Mouse (Mus musculus) olfactory bulb, adult 2 months (tissue): ENCODE measurements around the gene Esp8. TPM values are rescaled to one million over a fixed set of nuclear protein-coding genes. Genes with fewer than 3 reads are reported as not detected.
"Not testable (repeated sequence)": the region's sequence is repeated elsewhere in the genome, so short reads cannot be mapped to it uniquely, and the experiment has no call there.

Experiments used
- H3K27ac ChIP-seq: fragments of 200-500 bp; 2 replicates; pipeline ENCODE4 v1.5.1; 2012; ENCODE audit warnings: low read depth, low read length; ENCODE audit not compliant: insufficient read depth
- H3K4me1 ChIP-seq: fragments of 200-500 bp; 2 replicates; pipeline ENCODE4 v1.6.1; 2012; ENCODE audit warnings: low read length; ENCODE audit not compliant: control insufficient read depth, insufficient read depth
- H3K4me3 ChIP-seq: fragments of 200-500 bp; 2 replicates; pipeline ENCODE4 v1.5.1; 2012; ENCODE audit warnings: mild to moderate bottlenecking, low read depth, low read length, moderate library complexity; ENCODE audit not compliant: insufficient read depth
- CTCF ChIP-seq: fragments of 200-500 bp; IDR thresholded peaks from 2 replicates; pipeline ENCODE4 v1.5.1; 2012; ENCODE audit warnings: low read depth, mild to moderate bottlenecking, low read length, moderate library complexity; ENCODE audit not compliant: insufficient read depth
- POLR2A ChIP-seq: fragments of 200-500 bp; IDR thresholded peaks from 2 replicates; pipeline ENCODE4 v1.6.1; 2012; ENCODE audit warnings: mild to moderate bottlenecking, low read depth, low read length, moderate library complexity; ENCODE audit not compliant: insufficient read depth
- WGBS: fragments of 180-500 bp; shearing (Covaris S2); methylation state at CpG from one replicate; pipeline ENCODE4 v1.1.7; 2018; 5-methylcytosine and 5-hydroxymethylcytosine counted together
- polyA plus RNA-seq: library from polyadenylated mRNA; stranded (reverse); fragments of >200 nt; gene quantifications from 2 replicates; pipeline ENCODE4 v1.2.4, GENCODE M21; 2012; ENCODE audit warnings: low replicate concordance; ENCODE audit not compliant: missing spikeins, insufficient read depth, insufficient read length

The Esp8 gene
- polyA plus RNA-seq, result not detected in 2 replicates

DNA sequence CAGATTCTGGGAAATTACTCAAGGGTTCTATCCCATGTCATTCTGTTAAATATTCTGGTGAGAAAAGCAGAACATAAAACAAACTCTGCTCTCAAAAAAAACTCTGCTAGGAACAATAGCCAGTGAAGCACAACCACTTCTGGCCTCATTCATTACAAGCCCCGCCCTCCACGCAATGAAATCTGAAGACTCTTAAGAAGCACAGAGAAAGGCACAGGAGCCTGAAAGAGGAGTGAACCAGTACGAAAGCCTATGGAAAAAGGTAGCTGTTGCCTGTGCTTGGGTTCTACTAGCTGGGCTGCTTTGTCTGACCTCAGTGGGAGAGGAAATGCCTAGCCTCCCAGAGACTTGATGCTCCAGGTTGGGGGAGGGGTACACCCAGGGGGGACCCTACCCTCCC, at the start of gene Esp8:
Gene Esp8 (plus strand): TSS at position 205 of the 400 bp plus-strand sequence.
- Histone ChIP-seq H3K27ac (no peak within 1 kb of the TSS), H3K4me1 (no peaks in the 10 kb centered on the region)

DNA sequence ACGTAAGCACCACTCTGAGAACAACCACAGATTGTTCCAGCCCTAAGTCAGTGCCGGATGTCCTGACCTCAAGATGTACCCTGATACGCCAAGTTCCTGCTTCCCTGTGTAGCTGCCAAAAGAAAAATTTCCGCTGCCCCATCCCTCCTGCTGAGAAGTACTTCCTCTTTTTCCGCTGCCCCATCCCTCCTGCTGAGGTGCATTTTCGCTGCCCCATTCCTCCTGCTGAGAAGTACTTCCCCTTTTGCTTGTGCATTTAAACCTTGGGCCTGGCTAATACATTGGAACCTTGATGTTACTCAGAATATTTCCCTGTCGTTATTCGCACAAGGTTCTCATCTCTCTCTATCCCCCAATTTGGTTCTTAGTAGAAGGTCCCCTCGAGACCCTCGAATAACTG, 36.3 kb upstream of the Esp8 start:
- 70% methylated on average over 10 of the region's 10 CpGs for WGBS
- H3K27ac ChIP-seq, H3K4me3 ChIP-seq, H3K4me1 ChIP-seq: not testable (repeated sequence)

More for the DNA sequence above, at the start of gene Esp8:
- TF ChIP-seq POLR2A (no peak), CTCF (no peak)
- WGBS, result 16% methylated on average over 3 of the region's 3 CpGs
- no peak within 1 kb of the TSS for H3K4me3 ChIP-seq

DNA sequence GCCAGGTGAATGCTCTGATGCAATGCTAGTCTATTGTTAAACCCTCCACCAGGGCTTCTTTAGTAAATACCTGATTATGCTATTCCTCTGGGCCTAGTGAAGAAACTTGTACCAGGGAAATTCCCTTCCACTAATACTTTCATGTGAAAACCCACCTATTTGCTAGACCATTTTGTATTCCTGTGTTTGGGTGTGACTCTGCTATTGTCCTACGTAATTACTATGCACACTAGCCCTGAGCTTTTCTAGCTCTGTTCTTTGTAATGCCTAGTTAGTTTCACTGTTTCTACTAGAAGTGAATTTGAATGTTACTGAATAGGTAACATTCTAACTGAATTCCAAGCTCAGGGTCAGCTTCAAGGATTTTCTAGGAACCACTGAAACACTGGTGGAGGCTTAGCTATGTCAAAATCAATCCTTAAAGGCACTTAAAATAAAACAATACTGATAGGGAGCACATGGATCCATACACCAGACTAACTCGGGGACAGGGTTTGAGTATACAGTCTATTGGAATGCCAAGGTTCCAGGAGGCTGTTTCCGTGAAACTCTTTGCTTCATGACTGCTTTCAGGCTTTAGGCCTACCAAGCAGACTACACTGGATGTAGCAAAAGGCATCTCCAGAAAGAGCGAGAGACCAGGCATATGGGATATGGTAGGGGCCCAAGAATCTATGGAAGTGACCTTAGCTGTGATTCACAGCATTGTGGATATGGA, 24.2 kb upstream of the Esp8 start:
- 87% methylated on average over 4 of the region's 4 CpGs for WGBS
- H3K4me1 ChIP-seq, H3K4me3 ChIP-seq, H3K27ac ChIP-seq: not testable (repeated sequence)

DNA sequence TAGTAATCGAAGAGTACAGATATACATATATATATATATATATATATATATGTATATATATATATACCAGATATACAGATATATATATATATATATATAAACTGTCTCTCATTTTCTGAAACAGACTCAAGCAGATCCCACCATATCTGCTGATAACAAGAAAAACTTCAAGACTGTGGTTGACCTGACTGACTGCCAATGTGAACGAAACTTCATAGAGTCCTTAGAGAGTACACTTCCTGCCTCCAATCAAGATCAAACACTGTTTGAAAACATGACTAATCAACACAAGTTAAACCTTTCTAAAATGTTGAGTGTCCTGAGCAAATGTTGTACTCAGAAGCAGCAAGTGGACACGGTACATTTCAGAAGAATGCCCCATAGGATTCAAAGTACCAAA, 10.0 kb downstream of the Esp8 start:
- TF ChIP-seq CTCF (no peak), POLR2A (no peak)
- WGBS, result 61% methylated on average over 3 of the region's 3 CpGs

DNA sequence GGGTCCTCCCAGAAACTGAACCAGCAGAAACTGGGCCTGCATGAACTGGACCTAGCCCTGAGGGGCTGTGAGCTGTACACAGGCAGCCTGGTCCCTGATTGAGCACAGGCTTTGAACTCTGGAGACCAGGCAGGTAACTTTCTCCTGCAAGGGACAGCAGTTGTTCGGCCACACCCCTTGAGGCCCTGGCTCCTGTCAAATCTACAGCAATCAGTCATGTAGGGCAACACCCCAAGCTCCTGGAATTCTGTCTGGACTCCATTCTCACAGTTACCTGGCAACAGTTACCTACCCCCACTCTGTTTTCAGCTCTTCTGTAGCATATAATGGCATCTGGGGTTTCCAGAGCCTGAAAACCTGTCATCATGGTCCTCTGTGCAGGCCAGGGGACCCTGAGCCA, 11.3 kb downstream of the Esp8 start:
- Histone ChIP-seq H3K27ac (no peak overlapping the region), H3K4me3 (no peak overlapping the region), H3K4me1 (no peaks in the 10 kb centered on the region)
- WGBS, result 86% methylated on average over 1 of the region's 1 CpGs
- TF ChIP-seq CTCF, result no peak
- no peak for TF ChIP-seq POLR2A

More for the DNA sequence above, 10.0 kb downstream of the Esp8 start:
- H3K27ac ChIP-seq, result no peak overlapping the region
- no peak overlapping the region for H3K4me3 ChIP-seq
- no peaks in the 10 kb centered on the region for H3K4me1 ChIP-seq

DNA sequence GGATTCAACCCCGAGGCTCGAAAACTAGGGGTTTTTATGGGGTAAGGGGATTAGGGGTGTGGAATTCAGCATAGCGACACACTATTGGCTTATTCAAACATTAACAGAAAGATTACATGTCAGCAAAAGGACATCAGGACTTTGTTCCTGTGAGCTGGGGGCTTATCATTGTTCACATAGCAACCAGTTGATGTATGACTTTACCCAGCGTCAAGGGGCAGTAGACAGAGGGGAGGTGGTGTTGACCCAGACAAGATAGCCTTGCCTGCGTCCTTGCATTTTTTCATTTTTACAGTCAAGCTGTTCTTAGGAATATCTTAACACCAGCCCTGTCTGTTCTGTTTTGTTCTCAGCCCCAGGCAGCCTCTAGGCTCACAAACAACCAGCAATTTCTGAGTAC, 27.2 kb downstream of the Esp8 start:
- H3K4me1 ChIP-seq, H3K27ac ChIP-seq, H3K4me3 ChIP-seq: not testable (repeated sequence)
- WGBS, result 90% methylated on average over 5 of the region's 5 CpGs

DNA sequence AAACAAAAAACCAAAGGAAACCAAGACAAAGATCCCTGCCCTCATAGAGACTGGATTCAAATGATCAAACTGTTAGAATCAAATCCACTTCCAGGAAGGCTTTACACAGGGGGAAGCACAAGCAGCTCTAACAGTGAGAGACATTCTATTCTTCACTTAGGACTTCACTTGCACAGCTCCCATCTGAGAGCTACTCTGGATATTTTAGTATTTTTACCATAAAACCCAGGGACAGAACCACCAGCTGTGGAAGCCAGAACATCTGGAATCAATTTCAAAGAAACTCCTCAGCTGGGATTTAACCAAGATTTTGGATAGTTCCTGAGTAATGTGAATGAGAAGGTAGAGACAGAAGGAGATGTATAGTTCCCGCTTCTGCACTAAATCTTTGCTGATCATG, 33.6 kb downstream of the Esp8 start:
- no peaks in the 10 kb centered on the region for H3K4me1 ChIP-seq
- H3K4me3 ChIP-seq, result no peak overlapping the region
- 84% methylated on average over 1 of the region's 1 CpGs for WGBS
- no peak overlapping the region for H3K27ac ChIP-seq
- TF ChIP-seq CTCF, result no peak

DNA sequence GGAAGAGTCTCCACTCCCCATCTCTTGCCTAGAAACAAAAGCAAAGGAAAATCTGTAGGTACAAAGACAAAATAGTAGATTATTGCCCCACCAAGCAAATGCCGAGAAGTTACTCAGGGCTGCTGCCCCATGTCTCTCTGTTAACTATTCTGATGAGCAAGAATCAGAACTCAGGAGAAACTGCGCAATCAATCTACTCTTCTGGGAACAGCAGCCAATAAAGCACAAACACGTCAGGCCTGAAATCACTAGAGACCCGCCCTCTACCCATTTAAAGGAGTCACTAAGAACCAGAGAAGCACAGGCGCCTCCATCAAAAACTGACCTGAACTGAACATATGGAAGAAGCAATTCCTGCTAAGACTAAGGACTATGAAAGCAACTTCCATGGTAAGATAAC, 41.4 kb downstream of the Esp8 start, which contains the start of gene Esp6:
Gene Esp6 (plus strand): TSS at position 301 of the 400 bp plus-strand sequence.
- TF ChIP-seq POLR2A, result no peak
- TF ChIP-seq CTCF, result no peak
- 89% methylated on average over 5 of the region's 5 CpGs for WGBS
- Histone ChIP-seq H3K27ac (no peak within 1 kb of the TSS), H3K4me3 (no peak within 1 kb of the TSS), H3K4me1 (no peaks in the 10 kb centered on the region)

Other genes with a start within 250 kb of the Esp8 start
- not detected in 2 replicates for gene Crisp1, start 200.8 kb upstream of the Esp8 start, polyA plus RNA-seq
- not detected in 2 replicates for gene Esp6, start 41.5 kb downstream of the Esp8 start, polyA plus RNA-seq
- not detected in 2 replicates for gene Esp4, start 78.6 kb downstream of the Esp8 start, polyA plus RNA-seq
- not detected in 2 replicates for gene Esp3, start 112.1 kb downstream of the Esp8 start, polyA plus RNA-seq
- not detected in 2 replicates for gene Esp1, start 207.1 kb downstream of the Esp8 start, polyA plus RNA-seq